Mouse (Mus musculus) CH12.LX (cell line): ENCODE results near the gene Lrp2bp. TPM values are rescaled to one million over a fixed set of nuclear protein-coding genes. Genes with fewer than 3 reads are reported as not detected.

Experiments
- DNase-seq: peaks from one replicate; pipeline ENCODE4 v3.0.0-alpha.2; 2013; ENCODE audit errors: extremely low read depth
- H3K27ac ChIP-seq: 2 replicates; pipeline ENCODE4 v1.5.1; 2012; ENCODE audit warnings: low read depth, mild to moderate bottlenecking, control low read depth, moderate library complexity; ENCODE audit not compliant: insufficient read depth
- H3K27me3 ChIP-seq: replicated peaks from 2 replicates; pipeline ENCODE3; 2012; ENCODE audit warnings: inconsistent platforms
- H3K36me3 ChIP-seq, 2 experiments: replicated peaks in 1 of 2; 2 replicates each; pipeline versions ENCODE3 to v1.6.1; 2012; ENCODE audit warnings: inconsistent platforms in 1 of 2, low read length in 1 of 2, mild to moderate bottlenecking in 1 of 2, mixed read lengths in 1 of 2, moderate library complexity in 1 of 2; ENCODE audit not compliant: control insufficient read depth in 1 of 2, insufficient read depth in 1 of 2
- H3K4me1 ChIP-seq, 2 experiments: 2 replicates each; pipeline ENCODE4 v1.6.1; 2012; ENCODE audit warnings: inconsistent platforms in 1 of 2, moderate library complexity in 1 of 2; ENCODE audit not compliant: insufficient read depth in 2 of 2, control insufficient read depth in 1 of 2
- H3K4me2 ChIP-seq: 2 replicates; pipeline ENCODE4 v1.6.1; 2012; ENCODE audit warnings: low read depth, mild to moderate bottlenecking, control low read depth; ENCODE audit not compliant: poor library complexity, insufficient read depth, severe bottlenecking
- H3K4me3 ChIP-seq, 3 experiments: fragments of 150-350 bp in 1 of 3; sonication (generic) in 1 of 3; replicated peaks in 1 of 3; 2 replicates each; pipeline versions ENCODE3 to v1.5.1; 2011 to 2012; ENCODE audit warnings: low read depth in 2 of 3, low read length in 2 of 3, mild to moderate bottlenecking in 2 of 3, moderate library complexity in 2 of 3, control low read depth in 1 of 3, improper control_type of control experiment in 1 of 3, inconsistent platforms in 1 of 3, mixed read lengths in 1 of 3; ENCODE audit not compliant: poor library complexity in 1 of 3
- H3K79me2 ChIP-seq: replicated peaks from 2 replicates; pipeline ENCODE4 v1.6.1; 2012; ENCODE audit warnings: mild to moderate bottlenecking, moderate library complexity; ENCODE audit not compliant: control insufficient read depth, poor library complexity, insufficient read depth, severe bottlenecking; ENCODE audit errors: extremely low read depth
- H3K9ac ChIP-seq: 2 replicates; pipeline ENCODE4 v1.6.1; 2012; ENCODE audit warnings: low read depth, mild to moderate bottlenecking, control low read depth, moderate library complexity; ENCODE audit not compliant: insufficient read depth
- H3K9me3 ChIP-seq: replicated peaks from 2 replicates; pipeline ENCODE3; 2012; ENCODE audit warnings: low read length, inconsistent platforms, mixed read lengths
- E2F4 ChIP-seq: IDR thresholded peaks from 2 replicates; pipeline ENCODE4 v1.6.1; 2011; ENCODE audit warnings: low read depth, low read length, improper control_type of control experiment; ENCODE audit not compliant: insufficient replicate concordance
- ELF1 ChIP-seq: IDR thresholded peaks from 2 replicates; pipeline ENCODE4 v1.6.1; 2014; ENCODE audit warnings: low read depth, mild to moderate bottlenecking, inconsistent platforms, low read length, improper control_type of control experiment
- IRF4 ChIP-seq: IDR thresholded peaks from 2 replicates; pipeline ENCODE4 v1.6.1; 2014; ENCODE audit warnings: low read depth, mild to moderate bottlenecking, inconsistent platforms, low read length, improper control_type of control experiment
- JUN ChIP-seq: IDR thresholded peaks from 2 replicates; pipeline ENCODE4 v1.6.1; 2011; ENCODE audit warnings: low read depth, mild to moderate bottlenecking, low read length, improper control_type of control experiment, moderate library complexity; ENCODE audit not compliant: insufficient read depth
- MYC ChIP-seq: IDR thresholded peaks from 2 replicates; pipeline ENCODE4 v1.6.1; 2011; ENCODE audit warnings: low read depth, mild to moderate bottlenecking, improper control_type of control experiment, low read length
- NELFE ChIP-seq: IDR thresholded peaks from 2 replicates; pipeline ENCODE4 v1.6.1; 2011; ENCODE audit warnings: low read depth, low read length, improper control_type of control experiment
- POLR2A ChIP-seq: IDR thresholded peaks from 2 replicates; pipeline ENCODE4 v1.6.1; 2011; ENCODE audit warnings: low read depth, mild to moderate bottlenecking, improper control_type of control experiment, low read length
- RAD21 ChIP-seq: IDR thresholded peaks from 2 replicates; pipeline ENCODE4 v1.6.1; 2011; ENCODE audit warnings: low read depth, mild to moderate bottlenecking, low read length, improper control_type of control experiment, moderate library complexity
- TBP ChIP-seq: conservative IDR thresholded peaks from 2 replicates; pipeline ENCODE4 v1.6.1; 2011; ENCODE audit warnings: low read depth, low read length, improper control_type of control experiment
- UBTF ChIP-seq: IDR thresholded peaks from 2 replicates; pipeline ENCODE4 v1.6.1; 2012; ENCODE audit warnings: low read depth, mild to moderate bottlenecking, inconsistent platforms, low read length, improper control_type of control experiment, moderate library complexity
- USF1 ChIP-seq: IDR thresholded peaks from 2 replicates; pipeline ENCODE4 v1.6.1; 2014; ENCODE audit warnings: low read depth, mild to moderate bottlenecking, inconsistent platforms, low read length, improper control_type of control experiment
- USF2 ChIP-seq: conservative IDR thresholded peaks from 2 replicates; pipeline ENCODE4 v1.6.1; 2011; ENCODE audit warnings: low read depth, low read length, improper control_type of control experiment
- ZC3H11A ChIP-seq: IDR thresholded peaks from 2 replicates; pipeline ENCODE4 v1.6.1; 2012; ENCODE audit warnings: low read depth, mild to moderate bottlenecking, inconsistent platforms, low read length, improper control_type of control experiment
- dilution Hi-C: fragments of 300-500 bp; cut with MboI; formaldehyde crosslinking; loops from 2 replicates; pipeline ENCODE4 v1.14.3; 2020; ENCODE audit warnings: low sequenced_read_pairs; ENCODE audit not compliant: extremely low pct_unique_long_range_greater_than_20kb, extremely low pct_ligation_motif_present
- in situ Hi-C: fragments of 300-500 bp; cut with MboI; formaldehyde crosslinking; loops from 3 replicates; pipeline ENCODE4 v1.14.3; 2019; ENCODE audit warnings: low sequenced_read_pairs, low pct_ligation_motif_present, low pct_unique_long_range_greater_than_20kb, mixed read lengths
- polyA plus RNA-seq: library from polyadenylated mRNA; unstranded; fragments of >175 nt; gene quantifications from 2 replicates; pipeline ENCODE4 v1.2.1, GENCODE M21; 2012; ENCODE audit warnings: low read depth; ENCODE audit not compliant: insufficient read length
- total RNA-seq, 2 experiments: library from RNA; depleted of rRNA; stranded (reverse); fragments of 300-350 nt in 1 of 2; fragments of >200 nt in 1 of 2; gene quantifications; 2 replicates each; pipeline ENCODE4 v1.2.3; 2012 to 2014

Gene Lrp2bp
- total and polyA plus RNA-seq, 3 experiments = 0.43 TPM; not detected in 2

GRCm38 (mm10) chr8:46010746-46011680 lies 11.9 kb downstream of the Lrp2bp start:
- Histone ChIP-seq H3K9me3 (no peaks in the 10 kb centered on the region), H3K79me2 (no peaks in the 10 kb centered on the region), H3K4me1 (peaks cover 0 to 2% of the 10 kb centered on the region in 2 experiments; a peak in 3 of 4 replicates), H3K9ac (no peak overlapping the region), H3K4me3 (no peak overlapping the region), H3K36me3 (no peaks in the 10 kb centered on the region), H3K4me2 (no peak overlapping the region), H3K27me3 (no peaks in the 10 kb centered on the region), H3K27ac (no peak overlapping the region)
- TF ChIP-seq MYC = no peak
- TF ChIP-seq USF2 = no peak
- no peak for TF ChIP-seq NELFE
- TF ChIP-seq JUN = no peak
- TF ChIP-seq E2F4 = no peak
- no peak for TF ChIP-seq ZC3H11A
- no peak for TF ChIP-seq UBTF
- no peak for TF ChIP-seq ELF1
- DNase-seq = no peak
- in situ Hi-C loops (no loop called here), dilution Hi-C loops (no loop called here)

- Histone ChIP-seq H3K9me3 (no peaks in the 10 kb centered on the region), H3K4me1 (no peaks in the 10 kb centered on the region), H3K4me3 (no peak overlapping the region), H3K4me2 (no peak overlapping the region), H3K27ac (no peak overlapping the region), H3K27me3 (no peaks in the 10 kb centered on the region), H3K79me2 (no peaks in the 10 kb centered on the region), H3K36me3 (no peaks in the 10 kb centered on the region), H3K9ac (no peak overlapping the region)
- no peak for DNase-seq
- dilution Hi-C loops (no loop called here), in situ Hi-C loops (no loop called here)
- TF ChIP-seq USF1 (no peak), IRF4 (no peak), TBP (no peak), UBTF (no peak), JUN (no peak), POLR2A (no peak), RAD21 (no peak), USF2 (no peak)
Observed at GRCm38 (mm10) chr8:46022203-46022602, 23.1 kb downstream of the Lrp2bp start.
